Mouse (Mus musculus): ENCODE results near the gene Olfr39.
"Not testable (repeated sequence)": the region's sequence is repeated elsewhere in the genome, so short reads cannot be mapped to it uniquely, and the experiment has no call there.

Olfr39 gene

DNA sequence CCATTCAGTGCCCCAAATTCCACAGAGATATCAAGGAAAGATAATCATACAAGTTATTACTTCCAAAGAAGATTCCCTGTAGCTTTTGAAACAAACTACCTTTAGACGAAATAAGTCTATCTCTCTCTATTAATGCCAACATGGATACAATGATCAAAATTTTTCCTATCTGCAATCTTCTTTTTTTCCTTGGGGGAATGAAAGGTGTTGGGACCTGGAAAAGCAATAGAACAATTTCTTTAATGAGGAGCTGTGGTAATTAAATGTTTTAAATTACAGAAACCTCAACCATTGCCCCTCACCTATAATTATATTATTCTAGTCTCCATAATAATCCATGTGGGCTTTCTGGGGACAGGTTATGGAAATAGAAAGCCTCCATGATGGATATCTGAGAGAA, at the start of gene Olfr39:
Olfr39 (plus strand) TSS at position 301 of the 400 bp plus-strand sequence.
- no peak for DNase-seq

DNA sequence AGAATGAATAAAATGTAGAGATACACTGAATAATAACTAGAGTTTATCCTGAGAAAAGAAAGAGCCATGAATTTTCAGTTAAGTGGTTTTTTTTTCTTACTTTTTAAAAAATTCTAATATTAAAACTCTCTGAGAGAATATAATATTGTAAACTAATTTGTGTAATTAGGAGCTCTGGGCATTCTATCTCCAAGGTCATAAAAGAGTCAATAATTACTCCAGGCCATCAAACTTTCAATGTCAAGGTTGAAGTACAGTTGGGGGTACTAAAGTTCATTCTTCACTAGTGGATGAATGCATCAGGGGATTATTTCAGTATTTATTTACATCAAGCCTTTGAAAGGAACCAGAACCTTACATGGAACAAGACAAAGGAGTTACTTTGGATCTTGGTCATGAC, 45.3 kb upstream of the Olfr39 start, which contains the start of gene Olfr872:
Olfr872 (plus strand) TSS at position 301 of the 400 bp plus-strand sequence.
- no peak for DNase-seq

GRCm38 (mm10) chr9:20237378-20237777, 44.8 kb upstream of the Olfr39 start:
- DNase-seq = no peak

GRCm38 (mm10) chr9:20295562-20295961, 13.4 kb downstream of the Olfr39 start:
- DNase-seq = not testable (repeated sequence)

DNA sequence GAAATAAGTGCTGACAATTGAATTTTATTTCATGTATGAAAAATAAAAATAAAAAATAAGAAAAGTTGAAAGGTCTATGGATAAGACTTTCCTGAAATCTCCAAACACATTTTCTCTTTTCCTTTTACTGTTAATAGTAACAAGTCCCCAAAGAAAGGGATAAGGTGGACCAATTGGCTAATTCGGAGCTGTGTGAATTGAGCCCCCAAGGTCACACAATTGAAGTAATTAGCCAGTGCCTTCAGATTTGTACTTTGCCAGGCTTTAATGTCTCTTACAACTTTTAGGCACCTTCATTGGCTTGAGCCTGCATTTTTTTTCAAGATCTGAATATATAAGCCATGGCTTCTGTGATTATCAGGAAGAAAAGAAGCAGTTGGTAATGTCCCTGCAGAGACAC, 16.1 kb downstream of the Olfr39 start, which contains the start of gene Olfr873:
Olfr873 (plus strand) TSS at position 301 of the 400 bp plus-strand sequence.
- no peak for DNase-seq

- no peak for DNase-seq
Measured at GRCm38 (mm10) chr9:20335994-20336393, 53.8 kb downstream of the Olfr39 start, which contains the start of gene Olfr18. Olfr18 (minus strand) TSS chr9:20336094.

Measured in kidney, adult 11 months (tissue).